Mouse (Mus musculus): ENCODE results near the gene Erlin1. TPM values are rescaled to one million over a fixed set of nuclear protein-coding genes. Genes with fewer than 3 reads are reported as not detected.

Erlin1 gene
- total RNA-seq, 2 experiments from 2014 or later, result 12.5 to 16.2 TPM

DNA sequence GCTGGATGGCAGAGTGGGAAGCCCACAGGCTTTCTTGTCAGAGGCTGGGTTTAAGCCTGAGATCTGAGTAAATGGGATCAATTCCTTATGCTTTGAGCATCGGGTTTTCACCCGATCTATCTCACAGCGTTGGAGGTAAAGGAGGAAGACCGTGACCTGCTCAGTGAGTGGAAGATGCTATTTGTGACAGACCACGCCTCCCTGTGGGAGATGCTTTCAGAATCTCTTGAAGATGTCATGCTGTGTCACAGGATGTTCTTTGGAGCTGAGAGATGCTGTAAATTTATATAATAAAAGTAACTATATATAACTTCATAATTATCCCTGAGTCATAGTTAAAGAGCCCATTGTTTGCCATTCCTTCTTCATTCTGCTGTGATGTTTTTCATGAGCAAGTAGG, 68.9 kb downstream of the Erlin1 start:
- DNase-seq (ENCODE audit: low spot score in 2 of 2), result no peak

DNA sequence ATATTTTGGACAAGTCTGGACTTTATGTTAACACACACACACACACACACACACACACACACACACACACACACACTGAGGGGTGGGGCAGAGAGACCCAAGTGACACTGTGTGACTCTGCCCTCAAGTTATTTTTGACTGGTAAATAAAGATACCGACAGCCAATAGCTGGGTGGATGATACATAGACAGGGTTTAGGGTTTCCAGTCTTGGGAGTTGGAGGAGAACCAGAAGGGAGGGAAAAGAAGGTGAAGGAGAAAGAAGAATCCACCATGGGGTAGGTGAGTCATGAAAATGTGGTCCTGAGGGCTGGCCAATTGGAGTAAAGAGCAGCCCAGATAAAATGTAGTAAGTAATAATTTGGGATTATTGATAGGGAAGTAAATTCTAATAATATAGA, 69.5 kb downstream of the Erlin1 start:
- no peak for DNase-seq (ENCODE audit: low spot score in 2 of 2)

DNA sequence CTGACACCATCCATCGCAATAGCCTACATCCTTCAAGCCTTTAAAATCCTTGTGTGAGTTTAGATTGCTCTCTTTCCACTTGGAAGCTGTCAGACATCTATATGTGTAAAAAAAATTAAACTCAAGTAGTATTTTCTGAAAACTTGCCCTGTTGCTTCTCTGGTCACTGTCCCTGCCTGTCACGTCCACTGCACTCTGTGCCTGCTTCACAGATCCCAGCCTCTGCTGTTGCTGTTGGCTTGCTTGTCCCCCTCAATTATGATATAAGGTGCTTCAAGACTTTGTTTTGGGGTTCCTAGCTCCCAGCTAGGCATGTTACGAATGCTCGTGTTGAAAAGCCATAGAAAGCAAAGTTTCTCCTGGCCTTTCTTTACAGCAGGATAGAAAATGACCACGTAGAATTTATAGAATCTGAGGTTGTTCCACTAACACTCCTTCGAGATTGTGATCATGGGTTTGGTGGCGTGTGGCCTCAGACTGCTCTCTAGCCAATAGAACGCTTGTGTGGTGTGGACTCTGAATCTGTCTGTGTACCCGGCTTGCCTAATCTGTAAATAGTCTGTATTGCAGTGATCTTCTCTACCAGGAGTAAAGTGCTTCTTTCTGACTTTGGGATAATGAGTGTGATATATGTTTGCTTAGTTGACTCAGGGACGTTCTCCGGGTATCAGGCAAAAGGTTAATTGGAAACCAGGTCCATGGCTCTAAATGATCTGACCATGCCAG, 70.6 kb downstream of the Erlin1 start:
- no peak for DNase-seq (ENCODE audit: low spot score in 2 of 2)

DNA sequence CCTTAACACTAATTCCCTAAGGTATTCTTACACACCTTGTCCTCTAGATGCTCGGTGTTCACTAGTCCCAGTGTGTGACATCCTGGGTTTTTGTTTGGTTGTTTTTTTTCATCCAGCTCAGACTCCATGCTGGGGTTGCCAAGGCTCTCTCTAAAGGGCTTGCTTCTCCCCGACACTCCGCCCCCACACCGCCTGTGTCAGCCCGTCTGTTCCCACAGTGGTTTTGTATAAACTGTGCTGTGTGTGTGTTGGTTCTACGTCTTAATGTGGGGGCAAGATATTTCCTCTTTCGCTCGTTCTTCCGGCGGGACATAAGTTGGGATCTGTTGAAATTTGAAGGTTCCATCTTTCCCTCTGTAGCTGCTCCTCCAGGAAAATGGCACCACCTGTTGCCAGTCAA, 71.5 kb downstream of the Erlin1 start:
- DNase-seq (ENCODE audit: low spot score in 2 of 2), result no peak

DNA sequence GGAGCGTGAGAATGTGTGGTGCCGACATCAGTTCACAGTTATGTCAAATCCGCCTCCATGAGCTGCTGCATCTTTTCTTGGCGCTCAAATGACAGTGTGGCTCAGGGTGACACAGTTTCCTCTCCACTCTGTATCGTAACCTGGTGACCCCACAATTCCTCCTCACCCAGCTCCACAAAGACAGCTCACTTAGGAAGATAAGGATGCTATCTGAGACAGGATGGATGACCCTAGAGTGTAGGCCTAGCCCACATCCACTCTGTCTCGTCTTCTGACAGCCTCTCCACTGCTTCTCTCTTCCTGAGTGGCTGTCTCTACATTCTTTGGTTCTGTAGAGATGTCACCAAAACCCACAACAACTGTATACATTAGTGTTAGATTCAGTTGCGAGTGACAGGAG, 74.2 kb downstream of the Erlin1 start:
- DNase-seq (ENCODE audit: low spot score in 2 of 2), result no peak

DNA sequence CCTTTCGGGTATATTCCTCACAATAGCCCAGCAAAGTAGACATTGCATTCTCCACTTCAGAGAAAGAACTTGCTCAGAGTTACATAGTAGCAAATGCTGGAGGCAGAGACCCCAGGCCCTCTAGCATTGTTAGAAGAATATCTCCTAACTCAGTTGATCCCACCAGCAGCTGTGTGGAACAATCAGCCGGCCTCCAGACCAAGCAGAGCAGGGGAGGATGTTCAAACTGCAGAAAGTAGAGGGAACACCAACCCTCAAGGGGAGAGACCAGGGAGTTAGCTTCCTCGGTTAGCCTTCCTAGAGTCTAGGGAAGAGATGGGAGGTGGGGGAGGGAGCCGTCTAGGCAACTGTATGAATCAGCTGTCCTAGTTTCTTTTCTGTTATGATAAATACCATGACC, 77.1 kb downstream of the Erlin1 start:
- no peak for DNase-seq (ENCODE audit: low spot score in 2 of 2)

DNA sequence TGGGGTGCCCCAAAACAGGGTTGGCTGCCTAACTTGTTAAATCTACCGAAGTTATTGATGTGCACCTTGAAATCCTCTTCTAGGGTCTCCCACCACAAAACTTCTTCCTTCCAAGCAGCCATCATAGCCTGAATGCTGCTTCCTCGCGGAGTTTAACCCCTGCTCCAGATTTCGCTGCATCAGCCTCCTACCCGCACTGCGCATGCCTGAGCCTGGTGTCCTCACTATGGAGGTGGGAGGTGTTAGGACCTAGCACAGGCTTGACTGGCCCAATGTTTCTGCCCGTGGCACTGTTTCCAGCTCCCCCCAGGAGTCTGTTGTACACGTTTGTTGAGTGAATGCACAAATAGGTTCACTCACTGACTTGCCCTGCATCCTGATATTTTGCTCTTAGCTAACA, 79.2 kb downstream of the Erlin1 start:
- DNase-seq (ENCODE audit: low spot score in 2 of 2), result no peak

DNA sequence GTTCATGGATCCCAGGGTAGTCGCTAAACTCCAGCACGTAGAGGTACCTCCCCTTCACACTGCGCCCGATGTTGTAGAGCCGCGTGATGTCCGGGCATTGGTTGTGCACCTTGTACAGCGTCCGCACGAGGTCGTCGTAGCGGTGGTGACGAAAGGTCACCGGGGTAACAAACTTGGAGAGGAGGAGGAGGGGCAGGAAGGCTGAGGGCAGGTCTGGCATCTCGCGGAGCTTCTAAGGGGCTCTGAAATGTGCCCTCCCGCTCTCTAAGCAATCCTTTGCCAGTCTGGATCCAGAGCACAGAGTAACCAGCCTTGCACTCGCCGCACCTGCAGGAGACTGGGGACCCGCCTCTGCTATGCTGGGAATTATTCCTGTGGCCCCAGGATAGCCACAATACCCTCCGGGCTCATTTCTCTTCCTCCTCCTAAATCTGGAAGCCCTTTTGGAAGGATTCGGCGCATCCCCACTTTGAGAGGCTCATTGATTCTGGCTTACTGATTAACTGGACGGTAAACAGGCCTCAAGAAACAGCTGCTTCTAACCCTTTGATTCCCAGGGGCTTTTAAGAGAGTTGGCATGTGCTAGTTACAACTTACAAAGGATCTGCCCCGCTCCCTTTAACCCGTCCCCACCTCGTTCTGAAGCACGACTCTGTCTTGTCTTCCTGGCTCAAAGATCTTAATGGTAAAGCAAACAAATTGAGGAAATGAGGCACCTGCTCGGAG, 83.4 kb downstream of the Erlin1 start, which contains the start of gene Cpn1:
Gene Cpn1, minus strand, starts transcription at position 488 of the 726 bp plus-strand sequence.
- DNase-seq (ENCODE audit: low spot score in 2 of 2), result no peak

Other genes starting within 250 kb of the Erlin1 start
- gene Dnmbp, start 129.6 kb downstream of the Erlin1 start, total RNA-seq (2021), result 10 to 100 TPM; 18.8 to 20.4 TPM
- under 1 TPM in 1 of 2 experiments, not detected in 1; 0.39 TPM for gene Cpn1, start 83.2 kb downstream of the Erlin1 start, total RNA-seq (2021)
- under 1 TPM in 1 of 2 experiments, not detected in 1; 0.41 TPM for gene Cyp2c23, start 40.6 kb downstream of the Erlin1 start, total RNA-seq (2021)
- gene Chuk, start 37.7 kb upstream of the Erlin1 start, total RNA-seq (2021), result 10 to 100 TPM; 21.8 to 30.1 TPM
- gene Cwf19l1, start 66.1 kb upstream of the Erlin1 start, total RNA-seq (2021), result 10 to 100 TPM; 11.2 to 12.7 TPM
- gene Bloc1s2, start 76.7 kb upstream of the Erlin1 start, total RNA-seq (2021), result 10 to 100 TPM; 23.0 to 23.1 TPM
- not detected for gene Pkd2l1, start 122.7 kb upstream of the Erlin1 start, total RNA-seq (2021)
- not detected for gene Scd3, start 133.5 kb upstream of the Erlin1 start, total RNA-seq (2021)
- 10 to 100 TPM; 81.6 to 87.3 TPM for gene Scd2, start 223.9 kb upstream of the Erlin1 start, total RNA-seq (2021)